Mouse (Mus musculus) lung, postnatal 4 days (tissue): ENCODE measurements around the gene B4galt1.

ENCODE experiments used
- DNase-seq, 2 experiments: peaks; one replicate each; pipeline ENCODE4 v3.0.0; 2021

Gene B4galt1

GRCm38 (mm10) chr4:40840448-40840847 lies 13.4 kb downstream of the B4galt1 start:
- peak in 1 of 2 experiments; percentile 16 for DNase-seq

DNA sequence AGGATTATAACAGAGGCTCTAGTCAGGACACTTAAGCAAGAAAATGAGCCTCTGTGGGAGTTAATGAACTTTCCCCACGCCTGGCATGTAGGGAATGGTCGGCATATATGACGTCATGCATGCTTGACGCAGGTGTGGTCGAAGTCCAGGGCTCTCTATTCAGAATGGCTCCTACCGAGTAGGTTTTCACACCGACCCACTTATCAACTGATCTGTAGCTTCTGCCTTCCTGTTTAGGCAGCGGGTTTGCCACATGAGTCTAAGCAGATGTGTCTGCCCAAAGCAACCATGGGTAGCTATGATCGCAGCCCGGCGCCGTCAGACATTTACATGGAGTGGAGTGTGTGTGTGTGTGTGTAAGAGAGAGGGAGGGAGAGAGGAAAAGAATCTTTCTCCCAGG lies 14.6 kb downstream of the B4galt1 start:
- DNase-seq, result peak; percentile 38 to 41

- peak; percentile 35 to 70 for DNase-seq
Measured at GRCm38 (mm10) chr4:40837451-40838285, 16.1 kb downstream of the B4galt1 start.

GRCm38 (mm10) chr4:40837008-40837407 lies 16.8 kb downstream of the B4galt1 start:
- no peak for DNase-seq

DNA sequence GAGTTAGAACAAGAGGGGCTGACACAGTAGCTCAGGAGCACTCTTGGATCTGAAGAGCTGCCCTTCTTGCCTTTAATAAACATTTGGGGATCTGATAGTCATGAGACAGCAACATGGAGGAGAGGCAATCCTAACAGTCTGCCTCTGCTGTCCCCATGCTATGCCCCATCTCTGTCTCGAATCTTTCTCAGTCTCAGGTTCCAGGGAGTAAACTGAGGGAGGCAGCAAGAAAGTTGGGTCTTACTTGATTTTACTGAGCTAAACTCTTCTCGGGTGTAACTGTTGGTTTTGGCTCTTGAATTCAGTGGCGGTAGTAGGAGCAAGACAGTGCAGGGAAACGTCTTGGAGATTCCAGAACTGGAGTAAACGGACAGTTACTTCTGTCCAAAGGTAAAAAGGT lies 18.9 kb downstream of the B4galt1 start:
- no peak for DNase-seq

DNA sequence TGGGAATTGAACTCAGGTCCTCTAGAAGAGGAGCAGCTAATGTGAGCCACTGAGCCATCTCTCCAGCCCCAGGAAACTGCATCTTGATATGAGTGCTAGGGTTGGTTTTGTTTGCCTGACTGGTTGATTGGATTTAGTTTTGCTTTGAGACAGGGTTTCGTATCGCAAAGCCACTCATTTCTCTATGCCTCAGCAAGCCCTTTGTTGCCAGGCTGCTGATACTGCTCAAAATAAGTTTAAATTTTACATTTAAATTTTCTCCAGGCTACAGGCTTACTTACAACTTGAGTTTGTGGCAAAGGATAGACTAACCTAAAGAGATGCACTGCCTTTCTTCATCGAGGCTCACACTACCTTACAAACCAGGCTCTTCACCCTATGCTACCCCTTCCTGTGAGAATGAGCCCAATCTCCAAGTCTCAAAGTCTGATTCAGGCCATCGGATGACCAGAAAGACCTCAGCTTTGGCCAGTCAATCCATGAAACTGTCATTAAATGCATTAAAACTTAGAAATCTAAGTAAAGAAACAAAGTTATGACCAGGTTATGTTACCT lies 19.5 kb downstream of the B4galt1 start:
- DNase-seq, result no peak

DNA sequence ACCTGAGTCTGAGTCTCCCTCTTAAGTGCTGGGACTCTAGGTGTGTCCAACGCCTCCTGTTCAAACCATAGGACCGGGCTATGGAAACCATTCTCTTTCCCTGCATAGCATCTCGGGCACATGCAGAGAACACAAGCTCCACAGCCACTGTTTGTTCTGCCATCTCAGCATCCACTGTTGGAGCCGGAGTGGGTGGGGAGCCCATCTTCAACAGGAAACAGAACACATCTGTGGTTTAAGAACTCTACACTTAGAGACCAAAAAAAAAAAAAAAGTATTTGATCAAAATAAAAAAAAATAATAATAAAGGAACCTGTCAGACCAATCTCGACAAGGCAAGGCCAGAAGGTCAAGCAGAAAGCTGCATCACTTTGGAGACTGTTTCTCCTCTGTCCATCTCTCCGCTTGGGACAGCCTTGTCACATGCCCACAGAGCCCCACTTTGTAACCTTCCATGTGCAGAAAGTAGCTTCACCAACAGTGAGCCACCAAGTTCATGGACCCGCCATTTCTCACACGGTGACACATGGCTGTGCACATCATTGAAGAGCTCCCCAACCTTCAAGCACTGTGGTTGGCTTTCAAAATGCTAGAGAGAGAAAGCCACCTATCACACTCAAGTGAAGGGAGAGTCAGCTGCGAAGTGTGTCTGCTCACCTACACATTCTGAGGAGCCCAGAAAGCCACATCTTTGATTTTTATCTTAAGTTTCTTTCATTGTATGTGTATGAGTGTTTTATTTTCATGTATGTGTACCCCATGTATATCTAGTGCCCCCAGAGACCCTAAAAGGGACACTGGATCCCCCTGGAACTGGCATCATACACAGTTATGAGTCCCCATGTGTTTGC lies 20.2 kb downstream of the B4galt1 start:
- no peak for DNase-seq

DNA sequence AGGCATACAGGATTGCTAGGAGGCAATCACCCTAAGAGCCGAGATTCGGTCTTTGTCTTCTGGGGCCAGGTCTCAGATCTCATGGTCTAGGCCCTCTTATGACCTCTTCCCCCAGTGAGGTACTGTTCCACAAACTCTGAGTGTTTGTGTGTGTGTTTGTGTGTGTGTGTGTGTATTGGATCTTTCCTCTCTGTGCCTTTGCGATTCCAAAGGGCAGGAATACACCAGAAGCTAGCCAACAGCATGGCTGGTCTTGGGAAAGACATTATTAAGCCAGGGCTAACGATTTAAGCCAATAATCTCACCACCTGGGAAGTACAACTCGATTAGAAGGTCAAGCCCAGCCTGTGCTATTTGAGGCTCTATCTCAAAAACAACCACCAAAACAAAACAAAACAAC lies 23.3 kb downstream of the B4galt1 start:
- DNase-seq, result no peak

- DNase-seq, result no peak
Measured at GRCm38 (mm10) chr4:40829654-40830400, 24.0 kb downstream of the B4galt1 start.

DNA sequence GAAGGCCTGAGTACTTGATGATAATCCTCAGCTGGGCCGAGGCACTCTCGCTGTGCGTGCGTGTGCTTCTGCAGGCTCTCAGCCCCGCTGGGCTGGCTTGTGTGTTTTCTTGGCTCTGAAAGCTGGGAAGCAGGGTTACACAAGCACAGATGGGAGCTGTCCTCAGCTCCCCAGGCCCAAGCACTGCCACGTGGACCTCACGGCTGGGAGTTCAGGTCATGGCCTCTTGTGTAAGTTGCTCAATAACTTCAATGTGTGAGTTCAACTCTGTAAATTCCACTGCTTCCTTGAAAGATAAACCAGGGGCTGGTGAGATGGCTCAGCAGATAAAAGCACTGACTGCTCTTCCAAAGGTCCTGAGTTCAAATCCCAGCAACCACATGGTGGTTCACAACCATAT lies 24.9 kb downstream of the B4galt1 start:
- peak; percentile 66 to 90 for DNase-seq

DNA sequence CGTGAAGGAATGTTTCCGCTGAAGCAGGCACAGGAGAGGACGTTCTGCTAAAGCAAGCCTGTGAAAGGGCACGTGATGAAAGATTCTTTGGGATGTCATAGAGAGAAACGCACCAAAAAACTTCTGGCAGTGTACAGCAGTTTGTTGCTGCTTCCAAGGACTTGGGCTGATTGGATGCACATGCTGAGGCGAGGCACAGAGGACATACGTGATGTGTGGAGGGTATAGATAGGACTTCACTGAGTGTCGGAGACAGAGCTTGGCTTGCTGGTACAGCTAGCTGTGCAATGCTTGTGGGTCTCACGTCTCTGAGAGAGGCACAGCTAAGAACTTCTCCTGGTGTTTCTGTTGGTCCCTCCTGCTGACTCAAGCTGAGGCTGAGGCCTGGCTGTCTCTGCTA lies 25.9 kb downstream of the B4galt1 start:
- peak in 1 of 2 experiments; percentile 52 for DNase-seq

DNA sequence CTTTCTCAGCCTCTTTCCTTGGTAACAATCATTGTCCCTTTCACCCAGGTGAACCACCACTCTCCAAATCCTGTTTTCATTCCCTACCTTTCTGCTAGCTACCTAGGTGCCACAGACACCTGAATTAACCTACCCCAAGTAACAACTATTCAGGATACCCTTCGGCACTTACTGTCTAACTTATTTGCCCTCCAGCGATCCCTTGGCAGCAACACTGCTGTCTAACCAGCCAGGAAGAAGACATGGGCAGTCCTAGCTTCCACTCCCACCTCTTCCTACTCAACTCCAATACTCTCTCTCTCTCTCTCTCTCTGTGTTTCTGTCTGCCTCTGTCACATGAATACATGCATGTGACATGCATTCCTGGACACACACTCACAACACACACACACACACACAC lies 27.0 kb downstream of the B4galt1 start:
- no peak for DNase-seq

GRCm38 (mm10) chr4:40825981-40826380 lies 27.8 kb downstream of the B4galt1 start:
- no peak for DNase-seq

GRCm38 (mm10) chr4:40825146-40825545 lies 28.7 kb downstream of the B4galt1 start:
- no peak for DNase-seq

DNA sequence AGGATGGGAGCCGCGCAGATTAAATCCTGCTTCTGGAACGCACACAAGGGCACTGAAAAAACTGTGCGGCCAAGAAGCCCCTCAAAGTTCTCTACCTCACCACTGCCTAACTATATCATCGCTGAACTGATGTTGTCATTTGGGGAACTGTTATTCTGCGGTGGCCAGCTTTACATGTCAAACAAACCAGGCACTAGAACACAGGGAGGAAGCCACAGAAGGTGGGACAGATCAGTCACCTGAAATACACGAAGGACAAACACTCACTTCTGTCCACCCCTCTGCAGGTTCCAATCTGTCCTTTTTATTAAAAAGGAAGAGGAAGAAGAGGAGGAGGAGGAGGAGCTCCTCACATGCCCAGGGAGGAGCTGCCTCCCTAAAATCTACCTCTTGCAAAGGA lies 29.3 kb downstream of the B4galt1 start:
- no peak for DNase-seq

DNA sequence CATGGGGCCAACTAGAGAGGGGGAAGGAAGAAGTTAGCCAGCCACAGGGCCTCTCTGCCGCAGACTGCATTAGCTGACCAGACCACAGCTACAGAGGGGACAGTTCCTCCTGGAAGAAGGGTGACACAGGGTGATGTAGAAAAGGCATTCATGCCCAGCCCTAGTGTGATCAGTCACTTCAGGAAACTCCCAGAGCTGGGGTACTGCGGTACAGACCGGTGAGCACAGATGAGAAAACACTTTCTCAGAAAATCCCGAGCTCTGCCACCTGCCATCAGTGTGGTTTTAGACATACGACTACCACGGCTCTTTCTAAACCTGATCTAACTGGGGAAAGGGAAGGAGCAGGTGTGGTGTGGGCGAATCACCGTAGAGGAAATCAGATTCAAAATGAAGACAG lies 30.1 kb downstream of the B4galt1 start:
- no peak for DNase-seq

DNA sequence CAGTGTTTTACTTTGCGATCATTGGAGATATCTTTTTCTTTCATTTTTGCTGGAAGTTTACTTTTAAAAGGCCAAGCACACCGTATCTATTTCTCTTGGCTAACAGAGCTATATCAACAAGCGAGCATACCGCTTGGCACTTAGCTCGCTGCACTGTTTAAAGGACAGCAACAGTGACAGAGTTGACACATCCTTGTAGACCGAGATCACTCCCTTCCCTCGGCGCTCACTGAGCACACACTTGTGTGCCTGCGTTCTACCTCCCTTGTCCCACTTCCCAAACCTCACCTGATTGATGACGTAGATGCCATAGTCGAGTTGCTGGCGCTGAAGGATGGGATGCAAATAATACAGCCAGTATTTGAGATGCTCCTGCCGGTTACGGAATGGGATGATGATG lies 30.7 kb downstream of the B4galt1 start:
- no peak for DNase-seq

- DNase-seq, result no peak
Measured at GRCm38 (mm10) chr4:40821303-40822023, 32.3 kb downstream of the B4galt1 start.

DNA sequence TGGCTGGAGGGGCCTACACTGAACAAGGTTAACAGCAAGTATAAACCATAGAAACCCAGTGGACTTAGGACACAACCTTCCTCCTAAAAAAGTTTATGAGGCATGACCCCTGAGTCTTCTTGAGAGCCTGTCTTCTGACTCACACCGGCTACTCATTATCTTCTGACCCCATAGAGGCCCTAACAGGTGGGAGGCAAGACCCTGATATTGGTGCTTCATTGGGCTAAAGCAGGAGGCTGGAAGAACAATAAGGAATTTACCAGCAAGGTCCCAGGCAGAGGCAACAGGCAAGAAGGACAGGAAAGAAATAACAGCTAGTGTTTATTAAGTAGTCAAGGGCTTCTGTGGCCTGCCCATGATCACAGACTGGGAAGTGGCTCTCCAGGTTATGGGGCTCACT lies 32.9 kb downstream of the B4galt1 start:
- DNase-seq, result no peak

- no peak for DNase-seq
Measured at GRCm38 (mm10) chr4:40820024-40820423, 33.8 kb downstream of the B4galt1 start.

DNA sequence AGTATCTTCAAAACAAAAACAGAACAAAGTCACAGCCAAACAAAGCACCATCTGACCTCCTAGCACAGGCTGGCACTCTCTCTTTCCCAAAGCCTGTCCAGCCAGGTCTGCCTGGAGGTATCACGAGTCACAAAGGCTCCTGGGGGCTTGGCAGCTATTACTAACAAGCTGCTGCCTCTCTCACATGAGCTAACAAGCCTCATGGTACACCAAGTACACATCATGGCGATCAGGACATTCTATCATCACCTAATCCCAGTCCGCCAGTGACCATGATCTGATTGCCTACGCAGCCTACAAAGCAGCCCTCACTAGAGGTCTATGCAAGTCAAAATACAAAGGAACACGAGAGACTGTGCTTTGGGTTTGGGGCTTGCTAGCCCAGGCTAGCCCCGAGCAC lies 34.7 kb downstream of the B4galt1 start:
- DNase-seq, result no peak

DNA sequence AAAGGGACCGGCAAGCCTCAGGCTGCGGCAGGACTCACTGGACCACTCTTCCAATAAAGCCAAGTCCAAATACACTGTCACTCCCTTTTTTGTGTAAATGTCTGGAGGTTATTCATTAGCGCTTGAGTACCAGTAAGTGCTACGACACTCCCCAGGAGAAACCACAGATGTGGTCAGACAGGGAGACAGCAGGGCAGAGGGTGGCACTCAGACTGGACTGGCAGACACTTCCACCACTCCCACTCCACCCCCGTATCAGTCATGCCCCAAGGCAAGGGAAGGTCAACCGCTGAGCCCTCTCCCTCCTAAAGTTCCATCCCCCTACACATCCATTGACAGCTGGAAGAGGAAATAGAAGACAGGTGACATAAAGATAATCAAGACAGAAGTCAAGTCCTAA lies 35.4 kb downstream of the B4galt1 start:
- peak; percentile 48 to 60 for DNase-seq
